10 mouse cellular contexts compared by ENCODE assay signal in the genomic region with DNA sequence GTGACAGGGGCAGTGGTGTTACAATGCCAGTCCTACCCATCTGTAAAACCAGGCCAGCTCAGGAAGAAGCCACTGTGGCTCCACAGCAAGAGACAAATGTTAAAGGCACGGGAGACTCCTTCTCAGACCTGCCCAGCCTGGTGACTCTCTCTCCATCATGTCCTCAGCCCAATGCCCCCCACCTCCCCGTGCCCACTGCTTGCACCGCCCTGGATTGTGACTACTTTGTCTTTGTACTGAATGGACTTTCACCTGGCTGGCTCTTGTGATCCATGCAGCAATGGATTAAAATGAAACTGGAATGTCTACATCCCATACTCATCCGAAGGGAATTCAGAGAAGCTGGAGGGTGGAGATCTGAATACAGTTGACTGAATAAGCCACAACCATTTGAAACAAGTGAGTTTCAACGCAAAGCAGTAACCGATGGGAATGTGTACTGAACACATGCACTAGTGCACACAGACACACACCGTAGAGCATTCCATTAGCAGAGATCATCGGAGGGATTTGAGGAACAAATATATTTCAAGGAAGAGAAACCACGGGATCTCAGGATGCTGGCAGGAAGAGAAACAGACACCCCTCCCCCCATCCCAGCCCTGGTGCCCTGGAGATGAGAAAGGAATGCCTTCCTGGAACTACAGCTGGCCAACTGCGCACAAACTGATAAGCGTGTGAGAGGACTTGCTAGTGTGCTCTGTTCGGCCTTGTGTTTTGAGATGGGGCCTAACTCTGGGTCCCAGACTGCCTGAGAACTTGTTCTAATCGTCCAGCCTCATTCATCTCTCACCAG. TPM values are rescaled to one million over a fixed set of nuclear protein-coding genes. Genes with fewer than 3 reads are reported as not detected.
DNase-seq lines count a peak whose midpoint lies in the region; ATAC-seq and TF ChIP-seq lines count a peak whose summit lies in the region.
"Had no signal": no experiment of that assay in that cellular context is flagged by ENCODE, and none has a peak within 500 bp of the region (broad histone marks: within the 10 kb centered on the region; RNA-seq: fewer than 3 reads in every experiment).

No protein-coding gene starts in this region.

- no peak overlapping the region for H3K9ac ChIP-seq in lung, embryonic 16.5 days (ENCODE audit: low read length)
- H3K9ac ChIP-seq in stomach, embryonic 16.5 days (ENCODE audit: low read length): no peak overlapping the region

- TF ChIP-seq POLR2A in embryonic fibroblast, embryonic 13.5 days (IDR thresholded peaks at IDR 0.05; ENCODE audit: low read depth, low read length): 0 out of 2 replicates have a peak, but pooled peaks have one; percentile 30

- DNase-seq in lung, postnatal 25 days (ENCODE audit: low spot score): no peak
- no peak for DNase-seq in limb, embryonic 10.5 days (ENCODE audit: low spot score)
- DNase-seq in frontal cortex, adult 2 months (ENCODE audit: extremely low spot score in 1 of 2, low spot score in 1 of 2): no peak
- no peak for DNase-seq in layer of hippocampus, adult 8-10 months (ENCODE audit: low spot score in 2 of 2)
- DNase-seq in adrenal gland, adult (ENCODE audit: inconsistent age in 2 of 2, low spot score in 1 of 2): no peak
- DNase-seq: gastrocnemius, postnatal 25 days had no signal

- no peaks in the 10 kb centered on the region for H3K9me3 ChIP-seq in lung, embryonic 16.5 days (ENCODE audit: control insufficient read depth, low read length)
- no peaks in the 10 kb centered on the region for H3K9me3 ChIP-seq in limb, embryonic 10.5 days (replicated peaks)
- no peaks in the 10 kb centered on the region for H3K9me3 ChIP-seq in stomach, embryonic 16.5 days (replicated peaks; ENCODE audit: control insufficient read depth, low read length)

- TF ChIP-seq CTCF in embryonic fibroblast, embryonic 13.5 days (IDR thresholded peaks at IDR 0.05; ENCODE audit: borderline replicate concordance, insufficient read depth, low read length): no peak

- H3K4me2 ChIP-seq in lung, embryonic 16.5 days (ENCODE audit: low read depth, low read length): no peak overlapping the region
- no peak overlapping the region for H3K4me2 ChIP-seq in stomach, embryonic 16.5 days (ENCODE audit: low read depth, low read length)

- 34% methylated on average over 13 of the region's 13 CpGs for WGBS in lung, embryonic 16.5 days
- 76% methylated on average over 13 of the region's 13 CpGs for WGBS in limb, embryonic 10.5 days
- WGBS in stomach, embryonic 16.5 days: 48% methylated on average over 13 of the region's 13 CpGs

- peaks cover 10% of the 10 kb centered on the region for H3K4me1 ChIP-seq in lung, embryonic 16.5 days (replicated peaks; ENCODE audit: control insufficient read depth, insufficient read depth, low read length)
- peaks cover 22% of the 10 kb centered on the region for H3K4me1 ChIP-seq in embryonic fibroblast, embryonic 13.5 days (ENCODE audit: control insufficient read depth, insufficient read depth, low read length)
- H3K4me1 ChIP-seq in limb, embryonic 10.5 days: peaks cover 23% of the 10 kb centered on the region; the same call in 1 of the 2 replicates
- no peaks in the 10 kb centered on the region; the same call in 1 of the 2 replicates for H3K4me1 ChIP-seq in stomach, embryonic 16.5 days (ENCODE audit: control insufficient read depth, insufficient read depth, low read length)

- H3K36me3 ChIP-seq in lung, embryonic 16.5 days (ENCODE audit: control insufficient read depth, insufficient read depth, low read length): no peaks in the 10 kb centered on the region
- H3K36me3 ChIP-seq in limb, embryonic 10.5 days: no peaks in the 10 kb centered on the region
- H3K36me3 ChIP-seq in stomach, embryonic 16.5 days (ENCODE audit: control insufficient read depth, insufficient read depth, low read length): no peaks in the 10 kb centered on the region

- H3K4me3 ChIP-seq in lung, embryonic 16.5 days (ENCODE audit: low read length): no peak overlapping the region
- H3K4me3 ChIP-seq in embryonic fibroblast, embryonic 13.5 days (ENCODE audit: insufficient read depth, low read length): no peak overlapping the region
- no peak overlapping the region for H3K4me3 ChIP-seq in limb, embryonic 10.5 days
- no peak overlapping the region for H3K4me3 ChIP-seq in stomach, embryonic 16.5 days (replicated peaks; ENCODE audit: low read length)

- H3K27ac ChIP-seq in lung, embryonic 16.5 days (ENCODE audit: low read length): no peak overlapping the region
- H3K27ac ChIP-seq in embryonic fibroblast, embryonic 13.5 days (ENCODE audit: insufficient read depth, low read length): peak overlapping the region; percentile 94
- peak overlapping the region; percentile 46; the same call in 1 of the 2 replicates for H3K27ac ChIP-seq in limb, embryonic 10.5 days
- H3K27ac ChIP-seq in stomach, embryonic 16.5 days (ENCODE audit: low read length): no peak overlapping the region
- H3K27ac ChIP-seq: macrophage had no signal

- H3K27me3 ChIP-seq in lung, embryonic 16.5 days (ENCODE audit: control insufficient read depth, insufficient read depth, low read depth, low read length): no peaks in the 10 kb centered on the region
- no peaks in the 10 kb centered on the region for H3K27me3 ChIP-seq in limb, embryonic 10.5 days (ENCODE audit: low read depth, poor library complexity, severe bottlenecking)
- no peaks in the 10 kb centered on the region for H3K27me3 ChIP-seq in stomach, embryonic 16.5 days (ENCODE audit: control insufficient read depth, insufficient read depth, low read length)

- peak; percentile 61 for ATAC-seq in lung, embryonic 16.5 days (ENCODE audit: low read depth)
- ATAC-seq in stomach, embryonic 16.5 days (ENCODE audit: insufficient read depth, low FRiP score): peak; percentile 40; the same call in 1 of the 2 replicates

RNA-seq across cellular contexts. Expression of a gene that starts 17.6 kb away (rescaled TPM):
- polyA plus RNA-seq in lung, embryonic 16.5 days (2015; fragmentation: Nextera tagmentation; extraction: Ambion mirVana): 0.41 and 0.54 TPM in 2 replicates
- polyA plus RNA-seq in embryonic fibroblast, embryonic 13.5 days (2011; ENCODE audit: insufficient read length, low read depth, missing spikeins): not detected in 2 replicates
- polyA plus RNA-seq in limb, embryonic 10.5 days (2016; fragmentation: Nextera tagmentation; extraction: Ambion mirVana): 0.33 and 0.34 TPM in 2 replicates
- polyA plus RNA-seq in stomach, embryonic 16.5 days (2015; fragmentation: Nextera tagmentation; extraction: Ambion mirVana): 4.2 and 4.5 TPM in 2 replicates
- polyA plus RNA-seq in frontal cortex, adult 2 months (2012; rRNA removed): 9.6 and 11.8 TPM in 2 replicates
- total RNA-seq in layer of hippocampus, adult 8-10 months (2022): 10 to 100 TPM in 2 of 4 experiments, 1 to 10 TPM in 2; 9.3 to 15.2 (median 11.5) TPM
- total RNA-seq: gastrocnemius, postnatal 25 days had no signal
- polyA plus RNA-seq: macrophage had no signal

Comparison
In these comparisons a context has a peak if more than half of its experiments do, and no peak if none do; other contexts are left out.
1. H3K27ac ChIP-seq: peak in embryonic fibroblast, embryonic 13.5 days (single experiment) and limb, embryonic 10.5 days (single experiment); none in lung, embryonic 16.5 days (single experiment) and stomach, embryonic 16.5 days (single experiment).